Mouse (Mus musculus): ENCODE results near the gene Ranbp3.

The Ranbp3 gene

GRCm38 (mm10) chr17:56727029-56727649, 54.0 kb downstream of the Ranbp3 start:
- DNase-seq (ENCODE audit: low spot score) = no peak

- peak; percentile 69 for DNase-seq (ENCODE audit: low spot score)
Observed at GRCm38 (mm10) chr17:56727659-56728058, 54.6 kb downstream of the Ranbp3 start.

GRCm38 (mm10) chr17:56728117-56728516, 55.0 kb downstream of the Ranbp3 start:
- no peak for DNase-seq (ENCODE audit: low spot score)

- no peak for DNase-seq (ENCODE audit: low spot score)
Observed at GRCm38 (mm10) chr17:56729151-56729550, 56.1 kb downstream of the Ranbp3 start.

- DNase-seq (ENCODE audit: low spot score) = no peak
Observed at GRCm38 (mm10) chr17:56729656-56730055, 56.6 kb downstream of the Ranbp3 start.

- DNase-seq (ENCODE audit: low spot score) = no peak
Observed at GRCm38 (mm10) chr17:56736534-56736933, 63.4 kb downstream of the Ranbp3 start.

GRCm38 (mm10) chr17:56738221-56738620, 65.1 kb downstream of the Ranbp3 start:
- no peak for DNase-seq (ENCODE audit: low spot score)

GRCm38 (mm10) chr17:56740118-56740787, 67.2 kb downstream of the Ranbp3 start:
- no peak for DNase-seq (ENCODE audit: low spot score)

- no peak for DNase-seq (ENCODE audit: low spot score)
Observed at GRCm38 (mm10) chr17:56740788-56741160, 67.7 kb downstream of the Ranbp3 start.

GRCm38 (mm10) chr17:56744173-56744572, 71.1 kb downstream of the Ranbp3 start:
- no peak for DNase-seq (ENCODE audit: low spot score)

- DNase-seq (ENCODE audit: low spot score) = peak; percentile 74
Observed at GRCm38 (mm10) chr17:56751404-56752072, 78.4 kb downstream of the Ranbp3 start.

- peak; percentile 69 for DNase-seq (ENCODE audit: low spot score)
Observed at GRCm38 (mm10) chr17:56753452-56753851, 80.4 kb downstream of the Ranbp3 start.

- no peak for DNase-seq (ENCODE audit: low spot score)
Observed at GRCm38 (mm10) chr17:56754271-56755185, 81.4 kb downstream of the Ranbp3 start.

GRCm38 (mm10) chr17:56756703-56757399, 83.8 kb downstream of the Ranbp3 start:
- DNase-seq (ENCODE audit: low spot score) = peak; percentile 68

- peak; percentile 97 for DNase-seq (ENCODE audit: low spot score)
Observed at GRCm38 (mm10) chr17:56757416-56758123, 84.5 kb downstream of the Ranbp3 start, which contains the start of gene Nrtn. Gene Nrtn (minus strand): TSS chr17:56757530.

GRCm38 (mm10) chr17:56758132-56758531, 85.0 kb downstream of the Ranbp3 start:
- DNase-seq (ENCODE audit: low spot score) = peak; percentile 89

- no peak for DNase-seq (ENCODE audit: low spot score)
Observed at GRCm38 (mm10) chr17:56759261-56759660, 86.2 kb downstream of the Ranbp3 start.

GRCm38 (mm10) chr17:56761077-56761476, 88.0 kb downstream of the Ranbp3 start:
- no peak for DNase-seq (ENCODE audit: low spot score)
